Mouse (Mus musculus) embryonic fibroblast, embryonic 13.5 days (primary cell): ENCODE measurements around the gene Cald1.

Experiments used
- CTCF ChIP-seq: IDR thresholded peaks from 2 replicates; pipeline ENCODE4 v1.5.1; 2011; ENCODE audit warnings: mild to moderate bottlenecking, control low read depth, low read length, moderate library complexity, borderline replicate concordance; ENCODE audit not compliant: insufficient read depth
- POLR2A ChIP-seq: IDR thresholded peaks from 2 replicates; pipeline ENCODE4 v1.6.1; 2011; ENCODE audit warnings: low read depth, mild to moderate bottlenecking, control low read depth, low read length, moderate library complexity

GRCm38 (mm10) chr6:34599631-34600111 is 1.4 kb downstream of the Cald1 start:
- TF ChIP-seq CTCF (no peak), POLR2A (peak; percentile 66)
